Mouse (Mus musculus) adrenal gland, postnatal 14 days (tissue): ENCODE measurements at regions not wholly inside any gene's neighbourhood (a gene's known extent, or its start where the extent isn't known, plus 50 kb on each side); places are given as distances from the start of the nearest gene placed in this dataset.

Experiments
- DNase-seq: peaks from one replicate; pipeline ENCODE4 v3.0.0; 2021; ENCODE audit warnings: mixed read lengths

DNA sequence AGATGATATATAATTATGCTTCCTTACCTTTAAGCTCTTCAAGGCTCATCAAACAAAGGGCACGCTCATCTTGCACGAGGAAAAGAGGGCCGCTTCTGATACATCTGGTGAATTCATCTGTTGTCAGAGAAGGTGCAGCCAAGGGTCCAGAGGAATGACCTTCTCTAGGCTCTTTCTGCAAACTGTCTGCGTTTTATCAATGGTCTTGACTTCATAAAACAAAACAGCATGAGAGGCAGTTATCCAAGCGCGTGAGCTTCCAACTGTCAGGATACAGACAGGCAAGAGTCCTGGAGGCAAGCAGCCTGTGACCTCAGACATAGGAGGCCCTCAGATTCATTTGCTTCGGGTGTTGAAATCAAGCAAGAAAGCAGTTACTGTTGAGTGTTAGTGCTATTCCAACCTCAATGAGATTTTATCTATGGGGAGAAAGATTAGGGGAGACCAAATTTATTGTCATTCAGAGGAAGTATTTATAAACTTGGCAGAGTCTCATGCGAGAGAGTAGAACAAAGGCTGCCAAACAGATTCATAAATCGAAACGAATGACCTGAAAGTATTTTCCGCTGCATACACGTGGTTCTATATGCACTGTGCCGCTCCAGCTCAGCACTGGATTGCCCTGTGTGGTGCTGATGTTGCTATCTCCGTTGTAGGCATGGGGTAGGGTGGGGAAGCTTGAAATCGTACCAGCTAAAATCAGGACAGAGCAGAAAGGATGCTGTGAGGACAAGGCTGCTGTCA lies 107.2 kb upstream of the Vangl1 start:
- no peak for DNase-seq

DNA sequence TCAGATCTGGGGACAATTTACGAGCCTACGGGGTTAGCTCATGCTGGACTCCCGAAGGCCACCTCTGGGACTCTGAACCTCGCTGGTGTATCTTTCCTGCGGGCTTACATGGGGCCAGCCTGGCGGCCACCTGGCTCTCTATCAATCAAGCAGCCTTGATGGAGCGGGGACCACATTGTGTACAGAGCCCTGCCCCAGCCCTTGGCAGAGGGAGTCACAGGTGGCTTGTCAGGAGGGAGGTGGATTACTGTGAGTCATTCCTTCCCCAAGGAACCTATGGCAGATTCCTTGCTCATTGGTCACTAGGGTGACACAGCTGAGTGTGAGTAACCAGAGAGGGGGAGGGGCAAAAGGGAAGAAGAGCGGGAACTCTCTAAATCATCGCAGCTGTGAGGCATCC lies 105.8 kb upstream of the Vangl1 start:
- DNase-seq = no peak

DNA sequence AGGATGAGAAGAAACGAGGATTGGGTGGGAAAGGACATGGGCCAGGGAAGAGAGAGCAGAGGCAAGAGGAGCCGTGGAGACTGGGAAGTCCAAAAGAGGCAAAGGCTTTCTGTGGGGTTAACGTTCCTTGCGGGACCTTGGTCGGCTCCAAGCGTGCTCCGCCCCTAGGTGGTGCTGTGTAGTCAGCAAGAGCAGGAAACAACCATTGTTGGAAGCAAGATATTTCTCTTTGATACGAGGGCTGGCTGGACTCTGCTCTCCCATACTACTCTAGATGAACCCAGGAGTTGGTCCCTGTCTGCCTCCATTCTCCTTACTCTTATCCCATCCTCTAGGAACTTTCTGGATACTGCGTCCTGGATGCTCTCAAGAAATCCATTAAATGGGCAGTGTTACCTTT lies 105.3 kb upstream of the Vangl1 start:
- peak; percentile 82 for DNase-seq

DNA sequence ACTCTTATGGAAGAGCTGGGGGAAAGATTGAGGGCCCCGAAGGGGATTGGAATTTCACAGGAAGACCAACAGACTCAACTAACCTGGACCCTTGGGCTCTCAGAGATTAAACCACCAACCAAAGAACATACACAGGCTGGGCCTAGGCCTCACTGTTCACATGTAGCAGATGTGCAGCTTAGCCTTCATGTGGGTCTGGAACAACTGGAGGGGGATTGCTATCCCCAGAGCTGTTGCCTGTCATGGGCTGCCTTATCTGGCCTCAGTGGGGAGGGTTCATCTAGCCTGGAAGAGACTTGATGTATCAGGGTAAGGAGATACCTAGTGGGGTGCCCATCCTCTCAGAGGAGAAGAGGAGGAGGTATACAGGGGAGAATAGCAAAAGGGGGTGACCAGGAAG lies 103.2 kb upstream of the Vangl1 start:
- DNase-seq = no peak

DNA sequence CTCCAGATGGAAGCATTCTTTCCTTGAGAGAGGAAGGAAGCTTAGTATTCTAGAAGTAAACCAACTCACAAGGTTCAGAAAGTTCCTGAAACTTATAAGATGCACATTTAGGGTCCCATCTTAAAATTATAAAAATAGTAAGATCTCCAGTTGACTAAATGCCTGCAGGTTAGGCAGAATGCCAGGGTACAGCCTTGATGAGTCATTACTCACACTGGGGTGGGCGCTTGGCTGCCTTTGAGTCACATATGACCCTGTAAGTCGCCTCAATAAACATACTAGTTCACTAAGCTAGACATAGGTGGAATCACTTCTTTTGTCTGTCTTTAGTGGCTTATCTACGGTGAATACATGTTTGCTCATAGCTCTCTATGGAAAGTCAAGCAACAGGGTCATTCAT lies 87.9 kb upstream of the Vangl1 start:
- DNase-seq = no peak

DNA sequence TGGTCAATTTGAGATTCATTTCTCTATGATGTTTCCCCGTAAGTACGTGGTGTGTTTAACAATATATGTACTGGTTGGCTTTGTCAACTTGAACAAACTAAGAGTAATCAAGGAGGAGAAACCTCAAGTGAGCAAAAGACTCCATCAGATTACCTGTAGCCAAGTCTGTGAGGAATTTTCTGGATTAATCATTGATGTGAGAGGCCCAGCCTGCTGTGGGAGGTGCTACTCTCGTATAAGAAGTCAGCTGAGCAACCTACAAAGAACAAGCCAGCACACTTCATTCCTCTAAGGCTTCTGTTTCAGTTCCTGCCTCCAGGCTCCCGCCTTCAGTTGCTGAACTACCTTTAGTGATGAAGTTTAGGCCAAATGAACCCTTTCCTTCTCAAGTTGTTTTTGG lies 77.5 kb upstream of the Vangl1 start:
- no peak for DNase-seq

DNA sequence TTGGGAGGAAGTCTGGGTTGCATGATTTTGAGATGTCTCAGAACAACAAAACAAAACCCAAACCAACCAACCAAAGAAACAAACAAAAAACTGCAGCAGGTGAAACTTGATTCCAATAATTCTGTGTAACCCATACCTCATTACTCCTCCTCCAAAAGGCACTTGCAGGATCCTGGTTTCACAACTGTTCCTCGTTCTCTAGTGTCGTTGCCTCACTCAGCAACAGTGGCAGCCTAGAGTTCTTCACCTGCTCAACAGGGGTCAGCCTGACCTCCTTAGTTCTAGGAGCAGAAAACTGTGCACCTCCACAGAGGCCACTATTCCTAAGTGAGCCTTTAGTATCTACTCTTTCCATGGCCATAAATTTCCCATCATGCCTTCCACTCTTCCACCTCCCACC lies 72.3 kb upstream of the Vangl1 start:
- no peak for DNase-seq

DNA sequence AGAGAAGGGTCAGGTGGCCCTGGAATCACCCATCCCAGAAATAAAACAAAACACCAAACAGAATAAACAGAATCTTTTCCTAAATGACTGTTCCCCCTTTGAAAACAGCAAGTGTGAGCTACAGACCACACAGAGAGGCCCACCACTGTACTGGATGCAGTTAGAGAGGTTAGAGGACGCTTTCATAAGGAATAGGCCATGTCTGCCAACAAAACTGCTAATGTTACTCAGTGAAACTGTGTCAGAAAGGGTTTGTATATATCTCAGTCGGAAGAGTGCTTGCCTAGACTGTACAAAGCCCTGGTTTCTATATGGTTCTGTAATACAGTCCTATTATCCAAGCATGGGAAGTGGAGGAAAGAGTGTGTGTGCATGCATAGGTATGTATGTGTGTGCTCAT lies 71.8 kb upstream of the Vangl1 start:
- DNase-seq = no peak

DNA sequence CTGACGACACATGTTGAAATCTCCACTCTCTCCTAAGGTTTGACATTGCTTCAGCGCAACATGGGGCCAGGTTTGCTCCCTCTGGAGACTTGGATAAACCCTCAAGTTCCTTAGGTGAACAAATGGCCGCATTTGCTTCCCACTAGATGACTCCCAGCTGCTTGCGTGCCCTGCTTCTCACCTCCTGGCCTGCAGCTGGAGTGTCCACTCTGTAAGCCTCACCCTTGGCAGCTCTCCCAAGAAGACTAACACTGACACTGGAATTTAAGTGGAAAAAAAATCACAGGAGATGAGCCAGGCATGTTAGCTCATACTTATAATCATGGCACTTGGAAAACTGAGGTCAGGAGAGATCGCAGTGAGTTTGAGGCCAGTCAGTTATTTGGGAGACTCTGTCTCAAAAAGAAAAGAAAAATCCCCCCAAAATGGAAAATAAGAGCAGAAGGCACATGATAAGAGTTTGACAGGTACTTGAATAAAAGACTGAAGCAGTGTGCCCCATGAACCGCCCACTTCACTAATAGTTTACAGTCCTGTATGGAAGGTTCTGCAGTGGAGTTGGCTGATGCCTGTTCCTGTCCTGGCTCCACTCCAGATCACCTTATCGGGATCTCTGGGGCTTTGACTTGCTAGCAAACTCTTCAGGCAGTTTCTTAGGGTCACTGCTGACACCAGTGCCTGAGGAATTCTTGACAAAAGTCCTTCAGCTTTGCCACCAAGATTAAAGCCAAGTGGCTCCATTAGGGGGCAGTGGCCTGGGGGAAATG lies 70.9 kb upstream of the Vangl1 start:
- DNase-seq = peak; percentile 20

DNA sequence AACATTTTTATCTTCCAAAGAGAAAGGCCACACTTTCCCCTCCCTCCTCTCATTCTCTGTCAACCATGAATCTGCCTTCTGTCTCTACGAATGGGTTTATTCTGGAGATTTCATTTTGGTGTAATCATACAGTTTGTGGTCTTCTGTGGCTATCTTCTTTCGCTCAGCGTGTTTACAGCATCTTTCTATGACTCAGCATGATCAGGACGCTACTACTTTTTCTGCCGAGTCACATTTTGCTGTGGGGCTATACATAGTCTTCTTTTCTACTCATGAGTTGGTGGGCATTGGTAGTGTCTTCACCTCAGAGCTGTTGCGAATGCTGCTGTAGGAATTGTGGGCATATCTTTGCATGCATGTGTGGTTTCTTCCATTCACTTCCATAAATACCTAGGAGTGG lies 66.3 kb upstream of the Vangl1 start:
- no peak for DNase-seq

DNA sequence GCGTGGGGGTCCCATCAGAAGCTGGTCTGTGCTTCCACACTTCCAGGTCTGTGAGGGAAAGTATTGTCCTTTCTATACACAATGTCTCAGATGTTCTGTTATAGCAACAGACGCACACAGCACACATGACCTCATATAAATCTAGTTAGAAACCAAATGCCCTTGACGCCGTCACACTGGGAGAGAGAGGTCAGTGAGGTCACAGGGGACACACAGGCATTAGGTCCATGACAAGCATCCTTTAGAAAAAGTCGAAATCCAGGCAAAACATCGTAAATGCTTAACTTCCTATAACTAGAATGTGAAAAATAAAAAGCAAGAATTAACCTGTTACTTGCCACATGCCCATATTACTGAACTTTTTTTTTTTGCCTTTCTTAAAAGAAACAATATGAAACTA lies 65.8 kb upstream of the Vangl1 start:
- no peak for DNase-seq

DNA sequence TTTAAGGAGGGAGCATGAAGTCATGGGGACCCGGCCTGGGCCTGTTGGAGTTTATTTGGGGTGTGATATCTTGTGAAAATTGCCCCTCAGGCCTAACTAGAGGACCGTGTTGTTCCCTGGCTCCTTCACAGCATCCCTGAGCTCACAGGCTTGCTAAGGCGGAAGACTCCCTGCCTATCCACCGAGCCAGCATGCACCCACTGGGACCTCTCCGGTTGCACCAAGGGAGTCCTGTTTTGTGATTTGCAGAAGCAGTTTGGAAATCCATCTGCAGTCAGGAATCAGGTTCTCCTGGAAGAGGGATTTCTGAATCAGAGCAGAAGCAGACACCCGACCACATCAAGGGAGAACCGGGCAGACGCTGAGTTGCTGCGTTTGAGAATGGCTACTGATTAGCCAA lies 61.6 kb upstream of the Vangl1 start:
- DNase-seq = no peak

DNA sequence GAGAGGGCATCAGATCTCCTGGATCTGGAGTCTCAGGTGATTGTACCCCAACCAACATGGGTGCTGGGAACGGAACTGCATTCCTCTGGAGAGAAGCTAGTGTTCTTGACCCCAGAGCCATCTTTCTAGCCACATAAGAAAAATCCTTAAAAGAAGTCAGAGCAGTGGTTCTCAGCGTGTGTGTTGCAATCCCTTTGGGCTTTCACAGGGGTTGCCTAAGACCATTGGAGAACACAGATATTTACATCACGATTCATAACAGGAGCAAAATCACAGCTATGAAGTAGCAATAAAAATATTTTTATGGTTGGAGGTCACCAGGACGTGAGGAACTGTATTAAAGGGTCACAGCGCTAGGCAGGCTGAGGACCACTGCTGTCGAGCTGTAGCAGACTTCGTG lies 60.7 kb upstream of the Vangl1 start:
- DNase-seq = no peak

DNA sequence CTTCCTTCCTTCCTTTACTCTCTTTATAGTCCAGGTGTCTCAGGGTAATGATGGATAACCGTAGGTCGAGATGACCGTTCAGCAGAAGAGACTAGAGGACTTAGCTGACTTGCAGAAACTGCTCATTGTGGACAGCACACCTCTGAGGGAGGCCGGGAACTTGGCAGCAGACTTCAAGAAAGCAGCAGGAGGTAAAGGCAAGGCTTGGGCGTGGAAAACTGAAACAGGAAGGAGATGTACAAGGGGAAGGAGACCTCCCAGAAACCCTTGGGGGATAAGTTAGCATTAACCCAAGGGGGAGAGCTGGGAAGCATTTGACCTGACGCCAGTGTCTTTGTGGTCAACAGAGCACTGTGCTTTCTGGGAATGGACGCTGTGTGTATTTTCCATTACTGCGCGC lies 58.8 kb upstream of the Vangl1 start:
- no peak for DNase-seq

DNA sequence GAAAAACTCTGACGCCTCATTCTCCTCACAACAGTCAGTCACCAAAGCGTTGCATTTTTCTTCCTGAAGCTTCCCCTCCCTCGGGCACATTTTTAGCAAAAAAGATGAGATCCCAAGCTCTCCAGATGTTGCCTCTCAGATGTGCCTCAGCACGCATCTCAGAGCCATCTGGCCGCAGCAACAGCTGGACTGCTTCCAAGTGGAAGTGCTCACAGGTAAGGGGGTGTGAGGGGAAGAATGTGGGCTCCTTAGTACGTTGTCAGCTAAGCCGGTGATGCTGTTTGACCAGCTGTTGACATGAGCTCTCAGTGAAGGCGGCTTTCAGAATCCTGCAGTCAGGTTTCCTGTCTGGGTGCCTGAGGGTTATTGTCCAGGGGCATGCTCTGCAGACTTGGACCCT lies 58.2 kb upstream of the Vangl1 start:
- no peak for DNase-seq

DNA sequence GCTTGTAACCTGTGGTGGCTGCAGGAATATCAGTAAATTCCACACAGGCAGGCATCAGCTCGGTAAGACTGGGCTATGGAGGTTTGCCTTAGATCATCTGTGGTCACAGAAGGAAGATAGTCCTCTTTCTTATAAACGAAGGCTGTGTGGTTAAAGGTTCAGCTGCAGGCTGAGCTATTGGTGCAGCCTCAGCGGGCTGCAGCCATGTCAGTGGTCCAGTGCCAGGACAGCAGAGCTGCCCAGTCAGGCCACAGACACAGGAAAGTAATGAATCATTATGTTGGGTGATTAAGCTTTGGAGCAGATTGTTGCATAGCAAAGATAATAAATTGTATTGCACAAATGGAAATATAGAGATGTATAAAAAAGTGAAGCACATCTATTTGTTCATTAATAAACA lies 57.0 kb upstream of the Vangl1 start:
- DNase-seq = peak; percentile 27
